Mouse (Mus musculus) testis, adult 2 months (tissue): ENCODE data around the gene Fxyd7. TPM values are rescaled to one million over a fixed set of nuclear protein-coding genes. Genes with fewer than 3 reads are reported as not detected.

Experiments
- H3K27ac ChIP-seq: fragments of 200-500 bp; 2 replicates; pipeline ENCODE4 v1.5.1; 2012; ENCODE audit warnings: low read depth, low read length; ENCODE audit not compliant: control insufficient read depth, insufficient read depth
- H3K27me3 ChIP-seq: fragments of 200-500 bp; 2 replicates; pipeline ENCODE4 v1.6.1; 2012; ENCODE audit warnings: mild to moderate bottlenecking, low read length, moderate library complexity; ENCODE audit not compliant: control insufficient read depth, insufficient read depth
- H3K36me3 ChIP-seq: fragments of 200-500 bp; 2 replicates; pipeline ENCODE4 v1.6.1; 2012; ENCODE audit warnings: mild to moderate bottlenecking, low read length; ENCODE audit not compliant: control insufficient read depth, insufficient read depth
- H3K4me1 ChIP-seq: fragments of 200-500 bp; 2 replicates; pipeline ENCODE4 v1.6.1; 2012; ENCODE audit warnings: low read length; ENCODE audit not compliant: control insufficient read depth, insufficient read depth
- H3K4me3 ChIP-seq: fragments of 200-500 bp; 2 replicates; pipeline ENCODE4 v1.5.1; 2012; ENCODE audit warnings: low read depth, mild to moderate bottlenecking, low read length, moderate library complexity, mixed read lengths; ENCODE audit not compliant: control insufficient read depth
- CTCF ChIP-seq: fragments of 200-500 bp; IDR thresholded peaks from 2 replicates; pipeline ENCODE4 v1.5.1; 2012; ENCODE audit warnings: low read depth, mild to moderate bottlenecking, inconsistent platforms, low read length, moderate library complexity; ENCODE audit not compliant: control insufficient read depth, insufficient read depth, insufficient replicate concordance
- POLR2A ChIP-seq: fragments of 200-500 bp; IDR thresholded peaks from 2 replicates; pipeline ENCODE4 v1.6.1; 2012; ENCODE audit warnings: low read depth, mild to moderate bottlenecking, inconsistent platforms, low read length, moderate library complexity; ENCODE audit not compliant: control insufficient read depth
- polyA plus RNA-seq: library from polyadenylated mRNA; depleted of rRNA; stranded (reverse); fragments of >200 nt; gene quantifications from 2 replicates; pipeline ENCODE4 v1.2.3, GENCODE M21; 2012

Fxyd7 gene
- polyA plus RNA-seq, 1 experiment = 1.6 TPM

GRCm38 (mm10) chr7:31094774-31095501, 43.7 kb upstream of the Fxyd7 start:
- TF ChIP-seq CTCF = no peak
- TF ChIP-seq POLR2A = no peak
- Histone ChIP-seq H3K27me3 (no peaks in the 10 kb centered on the region), H3K4me3 (no peak overlapping the region), H3K36me3 (no peaks in the 10 kb centered on the region), H3K4me1 (no peaks in the 10 kb centered on the region; the same call in 1 of the 2 replicates), H3K27ac (no peak overlapping the region)

GRCm38 (mm10) chr7:31089721-31090120, 38.5 kb upstream of the Fxyd7 start:
- no peak overlapping the region for H3K4me3 ChIP-seq
- TF ChIP-seq CTCF (no peak), POLR2A (no peak)

DNA sequence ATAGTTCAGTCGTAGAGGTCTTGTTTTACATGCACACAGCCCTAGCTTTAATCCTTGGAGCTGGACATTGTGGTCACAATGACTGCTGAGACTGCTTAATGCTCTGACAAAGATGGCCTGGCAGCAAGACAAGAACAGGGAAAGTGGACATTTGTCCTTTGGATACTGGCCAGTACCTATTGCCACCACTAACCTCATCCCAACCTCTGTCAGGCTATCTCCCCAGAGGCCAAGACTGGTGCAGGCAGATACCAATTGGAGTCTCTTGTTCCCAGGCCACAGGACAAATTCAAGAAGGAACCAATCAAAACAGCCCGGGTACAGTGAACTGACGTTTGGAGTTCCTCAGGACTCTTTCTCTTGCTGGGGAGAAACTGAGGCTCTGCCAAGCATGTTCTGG, 36.9 kb upstream of the Fxyd7 start:
- TF ChIP-seq POLR2A = no peak
- TF ChIP-seq CTCF = no peak

More at GRCm38 (mm10) chr7:31089721-31090120, 38.5 kb upstream of the Fxyd7 start:
- Histone ChIP-seq H3K27me3 (no peaks in the 10 kb centered on the region), H3K27ac (no peak overlapping the region), H3K36me3 (no peaks in the 10 kb centered on the region), H3K4me1 (no peaks in the 10 kb centered on the region; the same call in 1 of the 2 replicates)

DNA sequence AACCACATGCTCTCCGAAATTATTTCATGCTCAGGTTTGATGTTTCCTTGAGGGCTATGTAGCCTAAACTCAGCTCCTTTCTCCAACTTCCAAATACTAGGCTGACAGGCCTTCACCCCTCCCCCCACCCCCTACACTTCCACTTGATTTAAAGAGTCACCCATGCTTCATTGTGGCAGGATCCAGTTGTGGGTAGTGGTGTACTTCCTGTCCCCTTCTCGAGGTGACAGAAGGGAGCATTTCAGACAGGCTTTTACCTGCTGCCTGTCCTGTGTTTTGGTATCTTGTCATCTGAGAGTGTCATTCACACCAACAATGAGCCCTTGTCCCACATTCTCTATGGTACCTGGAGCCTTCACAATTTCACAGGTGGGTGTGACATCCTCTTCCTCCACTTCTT, 36.0 kb upstream of the Fxyd7 start:
- Histone ChIP-seq H3K4me3 (no peak overlapping the region), H3K36me3 (no peaks in the 10 kb centered on the region), H3K27ac (no peak overlapping the region), H3K4me1 (peaks cover 3% of the 10 kb centered on the region), H3K27me3 (no peaks in the 10 kb centered on the region)
- TF ChIP-seq POLR2A (no peak), CTCF (no peak)

More for the DNA sequence above, 36.9 kb upstream of the Fxyd7 start:
- Histone ChIP-seq H3K27me3 (no peaks in the 10 kb centered on the region), H3K27ac (no peak overlapping the region), H3K36me3 (no peaks in the 10 kb centered on the region), H3K4me1 (peaks cover 1% of the 10 kb centered on the region), H3K4me3 (no peak overlapping the region)

DNA sequence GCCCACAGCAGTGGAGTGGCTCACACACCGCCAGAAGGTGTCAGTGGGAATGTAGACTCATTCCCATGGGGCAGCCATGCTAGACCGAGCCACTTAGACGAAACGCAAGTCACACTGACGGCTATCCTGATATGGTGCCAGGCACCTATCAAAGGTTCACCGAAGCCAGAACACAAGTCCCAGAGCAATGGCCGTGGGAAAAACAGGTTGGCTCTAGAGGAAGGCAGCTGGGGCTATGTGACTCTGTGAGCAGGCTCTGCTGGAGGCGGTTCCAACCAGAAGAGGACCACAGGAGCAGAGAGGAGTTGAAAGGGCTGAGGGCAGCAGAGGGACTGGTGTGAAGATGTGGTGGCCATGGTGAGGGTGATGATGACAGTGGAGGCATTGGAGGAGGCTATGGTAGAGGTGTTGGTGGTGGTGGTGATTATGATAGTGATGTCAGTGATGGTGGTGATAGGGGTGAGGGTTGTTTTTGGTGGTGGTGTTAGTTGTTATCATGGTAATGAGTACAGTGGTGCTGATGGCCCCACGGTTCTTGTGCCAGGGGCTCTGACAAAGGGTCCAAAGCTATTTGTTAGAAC, 35.0 kb upstream of the Fxyd7 start:
- H3K27ac ChIP-seq = no peak overlapping the region
- TF ChIP-seq CTCF = no peak
- TF ChIP-seq POLR2A = no peak
- no peaks in the 10 kb centered on the region for H3K27me3 ChIP-seq

DNA sequence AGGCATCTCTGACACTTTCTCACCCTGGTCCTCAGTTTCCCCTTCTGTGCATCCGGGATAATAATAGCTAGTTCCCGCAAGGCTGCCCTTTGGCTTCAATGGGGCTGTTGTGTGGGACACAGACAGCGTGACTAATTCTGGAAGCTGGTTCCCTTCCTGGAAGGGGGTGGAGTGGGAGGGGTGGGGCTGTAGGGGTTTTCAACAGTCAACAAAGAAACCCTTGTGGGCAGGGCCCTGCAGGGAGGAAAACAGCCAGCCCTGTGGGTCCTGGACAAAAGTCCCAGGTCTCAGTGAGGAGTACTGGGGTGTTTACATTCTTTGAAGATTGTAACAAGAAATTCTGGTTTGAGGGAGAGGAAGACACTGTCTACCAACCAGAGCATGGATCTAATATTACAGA, 33.9 kb upstream of the Fxyd7 start:
- no peak overlapping the region for H3K27ac ChIP-seq
- TF ChIP-seq CTCF = no peak
- no peak for TF ChIP-seq POLR2A

More for the DNA sequence above, 35.0 kb upstream of the Fxyd7 start:
- Histone ChIP-seq H3K36me3 (no peaks in the 10 kb centered on the region), H3K4me1 (peaks cover 3% of the 10 kb centered on the region), H3K4me3 (no peak overlapping the region)

GRCm38 (mm10) chr7:31084140-31084539, 32.9 kb upstream of the Fxyd7 start:
- Histone ChIP-seq H3K4me1 (peaks cover 3% of the 10 kb centered on the region), H3K27me3 (no peaks in the 10 kb centered on the region), H3K36me3 (no peaks in the 10 kb centered on the region), H3K27ac (no peak overlapping the region), H3K4me3 (no peak overlapping the region)
- TF ChIP-seq POLR2A = no peak
- TF ChIP-seq CTCF = no peak

More for the DNA sequence above, 33.9 kb upstream of the Fxyd7 start:
- Histone ChIP-seq H3K4me1 (peaks cover 3% of the 10 kb centered on the region), H3K27me3 (no peaks in the 10 kb centered on the region), H3K4me3 (no peak overlapping the region), H3K36me3 (no peaks in the 10 kb centered on the region)
